Mouse (Mus musculus): ENCODE results near the gene Rhd. TPM values are rescaled to one million over a fixed set of nuclear protein-coding genes. Genes with fewer than 3 reads are reported as not detected.
"Not testable (repeated sequence)": the region's sequence is repeated elsewhere in the genome, so short reads cannot be mapped to it uniquely, and the experiment has no call there.

The Rhd gene
- polyA plus RNA-seq (2016; fragmentation: Nextera tagmentation; extraction: Ambion mirVana) = 8.2 and 11.2 TPM in 2 replicates

DNA sequence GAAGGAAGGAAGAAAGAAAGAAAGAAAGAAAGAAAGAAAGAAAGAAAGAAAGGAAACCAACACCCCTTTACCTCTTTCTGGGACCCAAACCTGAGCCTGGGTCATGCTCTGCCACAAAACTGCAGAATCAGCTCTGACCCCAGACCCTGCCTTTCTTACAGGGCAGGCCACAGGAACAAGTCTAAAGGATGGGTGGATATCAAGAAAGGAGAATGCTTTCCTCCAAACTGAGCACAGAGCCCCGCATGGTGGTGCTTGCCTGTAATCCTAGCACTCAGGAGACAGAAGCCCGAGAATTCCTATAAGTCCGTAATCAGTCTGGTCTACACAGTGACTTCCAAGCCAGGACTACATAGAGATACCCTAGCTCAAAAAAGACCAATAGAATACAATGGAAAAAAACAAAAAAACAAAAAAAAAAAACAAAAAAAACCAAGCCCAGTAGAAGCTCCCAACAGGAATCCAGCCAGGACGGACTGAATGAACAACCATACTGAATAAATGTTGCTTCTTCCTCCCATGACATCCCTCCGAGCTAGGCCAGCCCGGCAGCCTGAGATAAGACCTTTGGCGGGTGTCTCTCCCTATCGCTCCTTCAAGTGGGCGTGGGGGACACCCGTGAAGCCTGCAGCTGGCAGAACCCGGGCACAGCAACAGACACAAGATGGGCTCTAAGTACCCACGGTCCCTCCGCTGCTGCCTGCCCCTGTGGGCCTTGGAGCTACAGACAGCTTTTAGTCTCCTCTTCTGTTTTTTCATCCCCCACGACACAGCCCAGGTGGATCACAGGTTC, at the start of gene Rhd:
Rhd (plus strand) TSS at position 600 of the 793 bp plus-strand sequence.
- Histone ChIP-seq H3K27me3 (replicated peaks; ENCODE audit: low read depth, poor library complexity, severe bottlenecking) (peaks cover 21% of the 10 kb centered on the region), H3K4me3 (peak within 1 kb of the TSS; percentile 30; the same call in 1 of the 2 replicates), H3K9me3 (no peaks in the 10 kb centered on the region), H3K36me3 (replicated peaks) (no peaks in the 10 kb centered on the region), H3K27ac (replicated peaks) (no peak within 1 kb of the TSS), H3K4me1 (peaks cover 15% of the 10 kb centered on the region)
- 66% methylated on average over 14 of the region's 14 CpGs for WGBS
- DNase-seq (ENCODE audit: low spot score) = no peak

DNA sequence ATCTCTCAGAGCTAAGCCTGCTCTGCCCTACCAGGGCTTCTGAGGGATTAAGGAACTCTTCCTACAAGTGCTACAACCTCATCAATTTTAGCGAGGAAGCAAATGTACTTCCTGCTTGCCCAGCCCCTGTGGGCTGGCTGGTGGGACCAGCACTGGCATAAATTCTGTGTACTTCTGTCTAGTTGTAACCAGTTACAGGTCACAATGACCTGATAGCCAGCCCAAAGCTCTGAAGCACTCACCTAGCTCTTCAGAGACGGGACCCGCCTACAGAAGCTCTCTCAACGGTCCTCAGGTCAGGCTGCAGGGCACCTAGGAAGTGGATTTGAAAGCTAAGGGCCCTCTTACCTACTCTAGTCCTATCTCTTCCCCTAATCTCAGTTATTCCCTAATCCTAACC, 46.6 kb upstream of the Rhd start:
- WGBS = 80% methylated on average over 4 of the region's 4 CpGs
- Histone ChIP-seq H3K9me3 (no peaks in the 10 kb centered on the region), H3K4me3 (no peak overlapping the region), H3K4me1 (peaks cover 4% of the 10 kb centered on the region; the same call in 1 of the 2 replicates), H3K27ac (replicated peaks) (no peak overlapping the region), H3K36me3 (replicated peaks) (peaks cover 77% of the 10 kb centered on the region), H3K27me3 (replicated peaks; ENCODE audit: low read depth, poor library complexity, severe bottlenecking) (no peaks in the 10 kb centered on the region)
- no peak for DNase-seq (ENCODE audit: low spot score)

GRCm38 (mm10) chr4:134821061-134821460, 43.3 kb upstream of the Rhd start:
- no peaks in the 10 kb centered on the region for H3K4me1 ChIP-seq
- DNase-seq (ENCODE audit: low spot score) = no peak
- H3K27me3 ChIP-seq (replicated peaks; ENCODE audit: low read depth, poor library complexity, severe bottlenecking) = no peaks in the 10 kb centered on the region
- H3K36me3 ChIP-seq (replicated peaks) = peaks cover 77% of the 10 kb centered on the region
- no peak overlapping the region for H3K4me3 ChIP-seq
- 88% methylated on average over 1 of the region's 1 CpGs for WGBS
- no peaks in the 10 kb centered on the region for H3K9me3 ChIP-seq
- H3K27ac ChIP-seq (replicated peaks) = no peak overlapping the region

DNA sequence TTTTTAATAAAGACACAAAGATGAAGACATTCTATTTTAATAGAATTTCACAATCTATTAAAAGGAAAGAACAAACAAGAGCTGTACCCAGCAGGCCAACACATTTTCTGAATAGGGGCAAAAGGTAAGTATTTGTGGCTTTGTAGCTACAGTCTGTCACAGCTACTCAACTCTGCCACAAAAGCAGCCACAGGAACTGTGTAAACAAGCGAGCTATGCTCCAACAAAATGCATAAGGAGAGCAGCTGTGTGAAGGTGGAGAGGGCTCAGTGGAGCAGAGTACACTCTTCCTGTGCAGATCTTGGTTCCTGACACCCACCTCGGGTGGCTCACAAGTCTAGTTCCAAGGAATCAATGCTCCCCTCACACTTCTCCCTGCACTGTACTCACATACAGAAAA, 40.8 kb upstream of the Rhd start:
- peaks cover 84% of the 10 kb centered on the region for H3K36me3 ChIP-seq (replicated peaks)
- H3K27ac ChIP-seq (replicated peaks) = no peak overlapping the region
- H3K4me3 ChIP-seq = no peak overlapping the region
- DNase-seq (ENCODE audit: low spot score) = no peak
- no peaks in the 10 kb centered on the region for H3K9me3 ChIP-seq
- no peaks in the 10 kb centered on the region for H3K27me3 ChIP-seq (replicated peaks; ENCODE audit: low read depth, poor library complexity, severe bottlenecking)
- H3K4me1 ChIP-seq = no peaks in the 10 kb centered on the region
- WGBS = 77% methylated on average over 2 of the region's 2 CpGs

DNA sequence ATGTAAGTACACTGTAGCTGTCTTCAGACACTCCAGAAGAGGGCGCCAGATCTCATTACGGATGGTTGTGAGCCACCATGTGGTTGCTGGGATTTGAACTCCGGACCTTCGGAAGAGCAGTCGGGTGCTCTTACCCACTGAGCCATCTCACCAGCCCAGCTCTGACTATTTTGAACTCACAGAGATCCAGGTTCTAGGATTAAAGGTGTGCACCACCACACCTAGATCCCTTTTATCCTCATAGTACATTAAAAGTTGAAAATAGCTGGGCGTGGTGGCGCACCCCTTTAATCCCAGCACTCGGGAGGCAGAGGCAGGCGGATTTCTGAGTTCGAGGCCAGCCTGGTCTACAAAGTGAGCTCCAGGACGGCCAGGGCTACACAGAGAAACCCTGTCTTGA, 38.5 kb upstream of the Rhd start:
- H3K27me3 ChIP-seq (replicated peaks; ENCODE audit: low read depth, poor library complexity, severe bottlenecking); DNase-seq (ENCODE audit: low spot score); H3K27ac ChIP-seq (replicated peaks); H3K4me3 ChIP-seq; H3K4me1 ChIP-seq; H3K9me3 ChIP-seq: not testable (repeated sequence)
- peaks cover 83% of the 10 kb centered on the region for H3K36me3 ChIP-seq (replicated peaks)
- 97% methylated on average over 11 of the region's 11 CpGs for WGBS

GRCm38 (mm10) chr4:134826348-134826747, 38.0 kb upstream of the Rhd start:
- Histone ChIP-seq H3K27ac (replicated peaks) (no peak overlapping the region), H3K4me1 (no peaks in the 10 kb centered on the region), H3K4me3 (no peak overlapping the region), H3K27me3 (replicated peaks; ENCODE audit: low read depth, poor library complexity, severe bottlenecking) (no peaks in the 10 kb centered on the region), H3K36me3 (replicated peaks) (peaks cover 85% of the 10 kb centered on the region), H3K9me3 (no peaks in the 10 kb centered on the region)
- DNase-seq (ENCODE audit: low spot score) = no peak

DNA sequence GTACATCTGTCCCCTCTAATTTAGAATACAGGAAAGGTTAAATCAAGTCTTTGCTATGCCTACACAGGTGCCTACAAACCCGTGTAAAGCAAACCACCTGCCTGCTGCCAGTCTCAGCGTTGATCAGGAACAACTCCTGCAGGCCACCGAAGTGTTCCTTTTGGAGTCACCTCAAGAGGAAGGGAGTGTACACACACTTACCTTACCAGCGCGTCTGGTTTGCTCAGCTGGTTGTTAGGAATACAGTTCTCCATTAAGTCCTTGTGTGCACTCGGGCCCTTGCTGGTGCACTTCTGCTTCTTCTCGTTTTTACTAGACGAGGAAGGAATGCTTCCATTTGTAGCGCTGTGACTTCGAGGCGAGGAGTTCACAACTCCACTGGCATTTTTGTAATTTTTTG, 36.5 kb upstream of the Rhd start:
- H3K9me3 ChIP-seq = no peaks in the 10 kb centered on the region
- no peak overlapping the region for H3K27ac ChIP-seq (replicated peaks)
- H3K4me1 ChIP-seq = no peaks in the 10 kb centered on the region
- WGBS = 94% methylated on average over 11 of the region's 11 CpGs
- H3K36me3 ChIP-seq (replicated peaks) = peaks cover 90% of the 10 kb centered on the region
- no peak for DNase-seq (ENCODE audit: low spot score)
- no peaks in the 10 kb centered on the region for H3K27me3 ChIP-seq (replicated peaks; ENCODE audit: low read depth, poor library complexity, severe bottlenecking)
- H3K4me3 ChIP-seq = no peak overlapping the region

GRCm38 (mm10) chr4:134831934-134832333, 32.4 kb upstream of the Rhd start:
- DNase-seq (ENCODE audit: low spot score) = no peak
- Histone ChIP-seq H3K4me1 (no peaks in the 10 kb centered on the region), H3K27me3 (replicated peaks; ENCODE audit: low read depth, poor library complexity, severe bottlenecking) (no peaks in the 10 kb centered on the region), H3K4me3 (no peak overlapping the region), H3K27ac (replicated peaks) (no peak overlapping the region), H3K36me3 (replicated peaks) (peaks cover 89% of the 10 kb centered on the region), H3K9me3 (no peaks in the 10 kb centered on the region)
- whole genome bisulfite sequencing = 91% methylated on average over 3 of the region's 3 CpGs

DNA sequence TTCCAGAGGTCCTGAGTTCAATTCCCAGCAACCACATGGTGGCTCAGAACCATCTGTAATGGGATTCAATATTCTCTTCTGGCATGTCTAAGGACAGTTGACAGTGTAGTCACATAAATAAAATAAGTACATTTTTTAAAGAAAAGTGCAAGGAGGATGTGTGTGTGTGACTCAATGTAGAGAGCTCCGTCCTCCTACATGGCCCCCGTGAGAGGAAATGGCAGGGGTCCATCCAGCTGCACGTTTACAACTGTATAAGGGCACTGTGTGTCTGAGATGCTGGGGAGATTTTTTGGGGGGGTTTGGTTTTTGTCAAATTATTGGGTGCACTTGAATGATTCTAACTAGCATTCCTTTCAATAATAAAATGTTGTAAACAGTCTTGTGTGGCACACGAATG, 28.9 kb upstream of the Rhd start:
- no peak overlapping the region for H3K27ac ChIP-seq (replicated peaks)
- no peak overlapping the region for H3K4me3 ChIP-seq
- 89% methylated on average over 4 of the region's 4 CpGs for WGBS
- no peaks in the 10 kb centered on the region for H3K9me3 ChIP-seq
- H3K36me3 ChIP-seq (replicated peaks) = peaks cover 69% of the 10 kb centered on the region
- H3K27me3 ChIP-seq (replicated peaks; ENCODE audit: low read depth, poor library complexity, severe bottlenecking) = no peaks in the 10 kb centered on the region
- DNase-seq (ENCODE audit: low spot score) = no peak
- no peaks in the 10 kb centered on the region for H3K4me1 ChIP-seq

- 83% methylated on average over 1 of the region's 1 CpGs for WGBS
- H3K4me3 ChIP-seq = no peak overlapping the region
- H3K36me3 ChIP-seq (replicated peaks) = peaks cover 56% of the 10 kb centered on the region
Measured at GRCm38 (mm10) chr4:134838221-134838620, 26.1 kb upstream of the Rhd start.

DNA sequence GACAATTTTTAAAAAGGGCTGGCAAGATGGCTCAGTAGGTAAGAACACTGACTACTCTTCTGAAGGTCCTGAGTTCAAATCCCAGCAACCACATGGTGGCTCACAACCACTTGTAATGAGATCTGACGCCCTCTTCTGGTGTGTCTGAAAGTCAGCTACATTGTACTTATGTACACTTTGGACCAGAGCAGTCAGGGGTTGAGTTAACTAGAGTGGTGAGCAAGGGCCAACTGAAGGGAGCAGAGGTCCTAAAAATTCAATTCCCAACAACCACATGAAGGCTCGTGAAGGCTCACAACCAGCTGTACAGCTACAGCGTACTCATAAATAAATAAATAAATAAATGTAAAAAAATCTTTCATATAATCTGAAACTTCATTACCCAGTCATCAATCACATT, 25.6 kb upstream of the Rhd start:
- DNase-seq (ENCODE audit: low spot score); H3K4me3 ChIP-seq; H3K27ac ChIP-seq (replicated peaks); H3K27me3 ChIP-seq (replicated peaks; ENCODE audit: low read depth, poor library complexity, severe bottlenecking); H3K9me3 ChIP-seq; H3K4me1 ChIP-seq: not testable (repeated sequence)
- peaks cover 56% of the 10 kb centered on the region for H3K36me3 ChIP-seq (replicated peaks)
- WGBS = 87% methylated on average over 3 of the region's 3 CpGs

More at GRCm38 (mm10) chr4:134838221-134838620, 26.1 kb upstream of the Rhd start:
- H3K9me3 ChIP-seq = no peaks in the 10 kb centered on the region
- H3K4me1 ChIP-seq = no peaks in the 10 kb centered on the region
- H3K27ac ChIP-seq (replicated peaks) = no peak overlapping the region
- no peaks in the 10 kb centered on the region for H3K27me3 ChIP-seq (replicated peaks; ENCODE audit: low read depth, poor library complexity, severe bottlenecking)
- DNase-seq (ENCODE audit: low spot score) = no peak

DNA sequence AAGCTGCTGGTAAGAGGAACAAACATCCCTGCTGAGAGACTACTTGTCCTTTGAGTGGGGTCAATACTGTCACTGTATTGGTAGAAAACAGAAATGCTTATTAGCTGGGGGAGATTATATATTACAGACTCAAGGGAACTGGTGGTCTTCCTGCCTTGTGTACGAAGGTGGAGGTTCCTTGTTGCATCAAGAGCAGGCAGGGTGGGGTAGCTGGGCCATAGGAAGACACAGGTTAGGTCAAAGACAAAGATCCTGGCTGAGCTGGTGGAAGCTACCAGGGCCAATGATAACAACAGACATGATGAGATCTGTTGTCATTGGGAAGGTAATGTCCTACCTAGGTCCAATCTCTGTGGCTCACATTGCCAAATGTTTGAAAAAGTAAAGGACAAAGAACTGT, 24.1 kb upstream of the Rhd start:
- no peak overlapping the region for H3K4me3 ChIP-seq

DNA sequence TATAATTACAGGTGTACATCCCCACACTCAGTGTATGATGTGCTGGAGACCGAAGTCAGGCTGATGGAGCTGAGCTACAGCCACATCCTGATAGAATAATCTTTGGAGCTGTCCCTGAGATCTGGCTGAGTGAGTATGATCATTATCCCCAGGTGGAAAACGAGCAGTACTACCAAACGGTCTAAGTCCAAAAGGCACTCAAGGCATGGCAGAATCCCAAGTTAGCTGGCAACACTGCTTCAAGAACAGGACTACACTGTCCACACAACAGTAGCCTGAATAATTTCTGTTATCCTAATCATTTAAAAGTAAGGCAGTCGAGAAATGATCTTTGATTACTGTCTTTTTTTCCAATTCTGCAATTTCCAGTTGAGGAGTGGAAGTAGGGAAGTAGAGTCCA, 20.8 kb upstream of the Rhd start:
- H3K9me3 ChIP-seq = no peaks in the 10 kb centered on the region
- H3K27me3 ChIP-seq (replicated peaks; ENCODE audit: low read depth, poor library complexity, severe bottlenecking) = no peaks in the 10 kb centered on the region
- H3K27ac ChIP-seq (replicated peaks) = no peak overlapping the region
- peaks cover 9% of the 10 kb centered on the region; the same call in 1 of the 2 replicates for H3K4me1 ChIP-seq
- H3K4me3 ChIP-seq = no peak overlapping the region
- WGBS = 92% methylated on average over 4 of the region's 4 CpGs
- H3K36me3 ChIP-seq (replicated peaks) = peaks cover 33% of the 10 kb centered on the region
- DNase-seq (ENCODE audit: low spot score) = no peak

More for the DNA sequence above, 24.1 kb upstream of the Rhd start:
- H3K36me3 ChIP-seq (replicated peaks) = peaks cover 52% of the 10 kb centered on the region
- no peaks in the 10 kb centered on the region for H3K27me3 ChIP-seq (replicated peaks; ENCODE audit: low read depth, poor library complexity, severe bottlenecking)
- no peak overlapping the region for H3K27ac ChIP-seq (replicated peaks)
- H3K4me1 ChIP-seq = no peaks in the 10 kb centered on the region
- no peak for DNase-seq (ENCODE audit: low spot score)
- 95% methylated on average over 1 of the region's 1 CpGs for WGBS
- H3K9me3 ChIP-seq = no peaks in the 10 kb centered on the region
